Mouse (Mus musculus) gonadal fat pad, adult 2 months (tissue): Measurements from ENCODE around the gene Piezo1. TPM values are rescaled to one million over a fixed set of nuclear protein-coding genes. Genes with fewer than 3 reads are reported as not detected.
A peak's percentile ranks its signal among the peaks of the same experiment; 100 is the strongest.

ENCODE experiments used
- DNase-seq: peaks from one replicate; pipeline ENCODE4 v3.0.0-alpha.2; 2012; ENCODE audit warnings: low read depth
- polyA plus RNA-seq: library from polyadenylated mRNA; depleted of rRNA; stranded (reverse); fragments of >200 nt; gene quantifications from 2 replicates; pipeline ENCODE4 v1.2.3, GENCODE M21; 2012

The Piezo1 gene
- polyA plus RNA-seq, 1 experiment = 161 TPM

DNA sequence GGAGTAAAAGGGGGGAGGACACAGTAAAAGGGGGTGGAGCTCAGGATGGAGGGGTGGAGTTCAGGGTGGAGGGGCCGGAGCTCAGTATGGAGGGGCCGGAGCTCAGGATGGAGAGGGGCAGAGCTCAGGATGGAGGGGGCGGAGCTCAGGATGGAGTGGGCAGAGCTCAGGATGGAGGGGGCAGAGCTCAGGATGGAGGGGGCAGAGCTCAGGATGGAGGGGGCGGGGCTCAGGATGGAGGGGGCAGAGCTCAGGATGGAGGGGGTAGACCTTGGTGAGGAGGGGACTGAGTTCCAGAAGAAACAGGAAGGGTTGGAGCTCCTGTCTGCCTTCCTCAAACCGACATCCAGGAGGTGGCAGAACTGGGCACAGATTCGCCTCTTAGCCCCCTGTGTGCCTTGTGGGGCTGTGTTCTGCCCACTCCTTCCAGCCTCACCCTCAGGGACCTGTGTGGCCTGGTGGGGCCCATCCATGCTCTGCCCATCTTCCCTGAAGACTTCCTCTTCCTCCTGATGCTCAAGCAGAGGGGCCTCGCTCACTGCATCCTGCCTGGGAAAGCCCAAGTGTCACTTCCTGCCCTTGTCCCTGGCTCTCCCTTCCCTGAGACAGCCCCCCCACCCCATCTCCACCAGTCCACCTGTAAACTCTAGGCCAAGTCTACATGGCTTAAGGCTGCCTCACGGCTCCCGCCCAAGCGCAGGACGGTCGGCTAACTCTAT, 54.0 kb downstream of the Piezo1 start:
- no peak for DNase-seq

DNA sequence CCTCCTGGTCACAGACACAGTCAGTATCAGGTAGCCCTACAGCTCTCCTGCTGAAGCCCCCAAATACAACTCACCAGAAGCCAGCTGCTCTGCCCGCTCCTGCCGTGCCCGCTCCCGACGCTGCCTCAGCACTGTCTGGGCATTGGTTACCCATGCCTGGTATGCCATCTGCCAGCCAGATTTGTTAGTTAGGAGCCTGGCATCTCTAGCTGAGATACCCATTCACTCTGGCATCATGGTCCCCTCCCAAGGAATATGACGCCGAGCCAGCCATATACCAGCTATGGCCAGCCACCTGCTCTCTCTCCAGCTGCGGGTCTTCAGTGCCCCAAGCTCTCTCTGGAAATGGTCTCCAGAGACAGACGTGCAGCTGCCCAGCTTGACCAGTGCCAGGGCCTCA, 62.7 kb downstream of the Piezo1 start:
- DNase-seq = no peak

DNA sequence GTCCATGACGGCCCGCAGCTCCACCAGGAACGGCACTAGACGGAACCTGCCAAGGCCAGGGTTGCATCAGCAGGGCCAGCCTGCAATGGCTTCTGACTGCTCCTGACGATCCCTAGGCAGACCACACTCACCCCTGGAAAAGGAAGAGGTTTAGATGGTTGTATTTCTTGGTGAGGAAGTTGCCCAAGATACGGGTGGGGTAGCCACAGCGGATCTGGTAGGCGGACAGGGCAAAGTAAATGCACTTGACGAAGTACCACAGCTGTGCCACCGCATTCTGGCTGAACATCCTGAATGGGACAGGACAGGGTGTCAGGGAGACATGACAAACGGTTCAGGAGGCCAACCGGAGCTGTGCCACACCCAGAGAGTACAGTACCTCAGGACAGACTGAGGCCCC, 66.3 kb downstream of the Piezo1 start:
- no peak for DNase-seq

DNA sequence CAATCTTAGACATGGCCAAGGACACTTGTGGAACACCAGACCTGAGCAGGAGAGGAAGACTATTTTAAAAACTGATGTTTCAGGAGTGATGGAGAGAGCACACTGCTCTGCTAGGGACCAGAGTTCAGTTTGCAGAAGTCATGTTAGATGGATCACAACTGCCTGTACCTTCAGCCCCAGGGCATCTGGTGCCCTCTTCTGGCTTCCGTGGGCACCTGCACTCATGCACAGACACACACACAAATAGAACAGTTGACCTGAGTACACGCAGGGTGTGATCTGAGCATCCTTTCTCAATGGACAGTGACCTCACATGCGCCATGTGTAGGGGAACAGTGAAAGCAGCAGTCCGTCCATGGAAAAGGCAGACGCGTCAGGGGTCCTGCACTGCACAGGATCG, 67.3 kb downstream of the Piezo1 start:
- DNase-seq = no peak

DNA sequence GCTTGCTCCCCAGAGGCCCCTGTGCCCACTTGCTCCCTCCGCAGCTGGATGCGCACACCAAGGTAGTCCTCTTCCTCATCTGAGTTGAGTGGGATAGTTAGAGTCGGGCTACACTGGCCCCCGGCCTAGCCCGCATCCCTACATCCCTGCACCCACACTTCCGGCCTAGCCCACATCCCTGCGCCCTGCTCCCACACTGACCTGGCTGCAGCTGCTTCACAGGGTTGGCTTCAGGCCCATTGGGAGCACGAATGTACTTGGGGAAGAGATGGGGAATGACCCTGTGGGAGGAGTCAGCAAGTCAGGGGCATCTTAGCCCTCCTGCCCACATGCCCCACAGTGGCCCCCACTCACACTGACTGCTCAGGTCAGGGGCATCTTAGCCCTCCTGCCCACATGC, 68.7 kb downstream of the Piezo1 start:
- DNase-seq = no peak

DNA sequence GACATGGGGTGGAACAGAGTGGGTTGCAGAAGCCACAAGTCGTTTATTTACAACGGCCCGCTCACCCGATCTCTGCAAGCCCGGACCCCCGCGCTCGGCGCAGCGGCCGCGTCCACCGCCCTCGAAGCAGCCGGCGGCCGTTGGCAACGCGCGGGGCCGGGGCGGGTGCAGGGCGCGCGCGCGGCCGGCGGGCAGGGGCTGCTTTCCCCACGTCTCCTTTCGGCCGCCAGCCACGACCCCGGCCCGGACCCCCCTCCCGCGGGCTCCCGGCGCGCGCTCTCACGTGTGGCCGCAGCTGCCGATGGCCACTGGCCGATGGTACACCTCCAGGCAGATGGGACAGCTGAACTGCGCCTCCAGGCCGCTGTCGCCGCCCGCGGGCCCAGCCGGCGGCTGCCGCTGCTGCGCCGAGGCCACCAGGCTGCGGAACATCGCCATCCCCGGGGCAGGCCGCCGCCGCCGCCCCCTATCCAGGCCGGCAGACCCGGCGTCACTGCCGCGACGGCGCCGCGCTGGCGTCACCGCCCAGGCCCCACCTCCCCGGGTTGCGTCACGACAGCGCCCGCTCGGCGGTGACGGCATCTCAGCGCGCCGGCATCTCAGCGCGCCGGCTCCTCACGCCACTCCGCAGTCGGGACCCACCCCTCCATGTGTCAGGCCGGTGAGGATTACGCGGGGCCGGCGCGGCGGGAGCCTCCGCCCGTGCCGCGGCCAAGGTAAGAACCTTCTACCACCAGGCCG, 75.4 kb downstream of the Piezo1 start, which contains the start of the genes Rnf166 and Ctu2:
Rnf166 (minus strand) TSS at position 485 of the 741 bp plus-strand sequence.
Ctu2 (plus strand) TSS at position 564 of the 741 bp plus-strand sequence.
- DNase-seq = no peak

DNA sequence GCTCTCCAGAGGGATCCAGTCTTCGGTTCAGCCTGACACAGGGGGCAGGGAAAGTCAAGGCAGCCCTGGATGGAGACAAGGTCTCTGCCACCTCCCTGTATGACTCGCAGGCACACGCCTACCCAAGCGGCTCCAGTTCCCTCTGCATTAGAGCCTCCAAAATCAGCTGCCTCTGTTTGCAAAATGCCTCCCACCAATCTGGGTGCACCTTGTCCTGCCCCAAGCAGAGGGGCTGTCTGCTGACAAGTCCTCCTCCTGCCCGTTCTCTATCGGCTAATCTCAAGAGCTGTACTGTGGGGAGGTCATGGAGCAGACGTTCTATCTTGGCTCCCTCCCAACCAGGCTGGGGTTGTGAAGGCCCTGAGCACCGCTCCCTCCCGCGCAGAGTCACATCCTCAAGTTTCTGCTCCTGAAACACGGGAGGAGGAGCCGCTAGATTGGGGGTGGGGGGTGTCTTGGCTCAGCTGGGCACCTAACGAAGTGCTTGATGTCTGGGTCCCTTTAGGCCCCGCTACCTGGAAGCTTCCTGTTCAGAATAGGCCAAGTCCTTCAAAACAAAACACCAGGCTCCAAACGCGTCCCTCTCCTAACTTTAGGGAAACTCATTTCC, 76.1 kb downstream of the Piezo1 start:
- DNase-seq = no peak

DNA sequence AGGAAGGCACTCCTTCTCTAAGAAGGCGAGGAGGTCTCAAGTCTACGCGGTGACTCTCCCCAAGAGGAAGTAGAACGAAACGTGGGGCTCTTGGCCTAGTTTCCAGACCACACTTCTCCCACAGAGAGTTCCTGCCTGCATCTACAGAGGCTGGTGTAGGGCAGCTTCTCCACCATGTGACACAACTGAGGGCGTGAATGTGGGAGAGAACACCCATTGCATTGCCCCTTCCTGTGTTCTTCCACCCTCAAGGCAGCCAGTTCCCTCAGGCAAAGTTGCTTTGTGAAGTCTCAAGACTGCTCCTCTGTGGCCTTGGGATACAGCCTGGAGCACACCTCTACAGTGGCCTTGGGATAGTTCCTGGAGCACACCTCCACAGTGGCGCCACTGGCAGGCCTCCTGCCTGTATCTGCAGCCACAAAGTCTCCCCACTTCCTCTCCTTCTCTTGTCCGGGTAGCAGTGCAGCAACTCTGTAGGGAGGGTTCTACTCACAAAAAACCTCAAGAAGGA, 77.2 kb downstream of the Piezo1 start:
- no peak for DNase-seq

DNA sequence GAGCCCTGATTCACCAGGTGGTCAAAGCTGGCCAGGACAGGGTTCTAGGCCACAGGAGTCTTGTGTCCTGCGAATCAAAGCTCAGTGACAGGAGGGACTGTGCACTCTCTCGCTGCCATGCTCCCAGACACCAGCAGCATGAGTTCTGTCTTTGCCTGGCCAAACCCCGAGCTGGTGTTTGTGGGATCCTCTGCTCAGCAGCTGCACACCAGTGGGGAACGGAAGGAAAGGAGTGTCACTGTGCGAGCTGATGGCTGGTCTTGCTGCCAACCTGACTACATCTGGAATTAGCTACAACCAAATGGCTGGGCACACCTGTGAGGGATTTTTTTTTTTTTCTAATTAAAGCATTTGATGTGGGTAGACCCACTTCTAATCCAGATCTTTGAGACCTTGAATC, 80.4 kb downstream of the Piezo1 start:
- DNase-seq = no peak

DNA sequence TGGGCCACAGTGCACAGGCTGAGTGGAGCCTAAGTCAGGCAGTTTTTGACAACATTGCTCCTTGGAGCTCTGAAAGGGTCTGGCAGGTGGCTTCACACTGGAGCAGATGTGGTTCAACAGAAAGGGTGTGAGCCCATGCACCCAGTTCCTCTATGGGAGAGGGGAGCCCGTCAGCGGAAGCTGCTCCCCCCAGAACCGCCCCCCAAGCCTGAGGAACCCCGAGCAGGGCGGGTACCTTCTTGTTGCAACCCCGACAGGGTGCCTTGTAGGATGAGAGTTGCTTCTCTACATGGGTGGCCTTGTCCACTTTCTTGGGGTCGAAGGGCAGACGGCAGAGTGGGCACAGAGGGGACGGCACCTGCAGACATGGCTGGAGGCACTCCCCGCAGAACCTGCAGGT, 81.2 kb downstream of the Piezo1 start:
- DNase-seq = no peak

DNA sequence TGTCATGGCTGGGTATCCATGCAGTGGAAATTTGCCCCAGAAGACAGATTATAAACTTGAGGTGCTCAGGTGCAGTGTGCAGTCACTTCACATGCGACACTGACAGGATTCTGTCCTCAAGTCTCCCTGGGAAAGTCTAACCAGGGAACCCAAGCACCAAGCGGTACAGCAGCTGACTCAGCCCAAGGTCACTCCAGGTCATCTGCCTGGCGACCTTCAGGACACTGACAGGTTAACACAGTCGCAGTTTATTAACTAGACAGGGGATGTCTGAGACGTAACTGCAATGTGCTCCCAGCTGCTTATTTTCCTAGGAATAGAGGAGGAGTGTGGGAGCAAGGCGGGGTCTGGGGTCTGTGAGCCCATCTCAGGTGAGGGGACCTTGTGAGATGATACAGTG, 81.7 kb downstream of the Piezo1 start:
- DNase-seq = no peak

DNA sequence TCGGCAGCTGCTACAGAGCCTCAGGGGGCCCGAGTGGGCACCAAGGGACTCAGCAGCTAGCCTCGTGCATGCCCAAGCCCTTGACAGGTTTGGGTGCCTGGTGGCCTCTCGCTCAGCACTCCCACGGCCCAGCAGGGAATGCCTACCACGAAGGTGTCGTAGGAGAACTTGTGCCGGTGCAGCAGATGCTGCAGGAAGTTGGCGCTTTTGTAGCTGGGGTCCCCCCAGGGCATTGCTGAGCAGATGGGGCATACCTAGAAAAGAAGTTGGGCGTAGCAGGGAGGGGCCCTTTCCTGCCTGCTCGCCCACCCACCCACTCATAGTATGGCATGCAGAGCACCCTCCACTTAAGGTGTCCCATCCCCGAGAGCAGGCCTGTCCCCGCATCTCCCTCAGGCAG, 83.3 kb downstream of the Piezo1 start:
- DNase-seq = no peak

DNA sequence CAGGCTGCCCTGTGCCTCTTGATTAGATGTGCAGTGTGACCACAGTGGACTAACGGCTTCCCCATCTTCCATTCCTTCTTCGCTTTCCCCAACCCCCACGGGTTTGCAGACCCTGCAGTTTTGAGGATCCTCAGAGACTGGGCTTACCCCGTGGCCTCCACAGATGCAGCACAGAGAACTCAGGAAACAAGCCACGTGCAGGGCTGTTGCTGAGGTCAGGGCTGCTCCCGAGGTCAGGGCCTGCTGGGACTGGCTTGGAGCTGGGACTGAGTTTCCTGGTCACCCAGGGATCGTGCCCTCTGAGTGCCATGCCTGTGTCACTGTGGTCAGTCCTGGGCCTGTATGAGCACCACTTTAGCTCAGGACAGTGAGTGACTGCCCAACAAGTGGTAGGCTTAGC, 86.1 kb downstream of the Piezo1 start:
- no peak for DNase-seq

DNA sequence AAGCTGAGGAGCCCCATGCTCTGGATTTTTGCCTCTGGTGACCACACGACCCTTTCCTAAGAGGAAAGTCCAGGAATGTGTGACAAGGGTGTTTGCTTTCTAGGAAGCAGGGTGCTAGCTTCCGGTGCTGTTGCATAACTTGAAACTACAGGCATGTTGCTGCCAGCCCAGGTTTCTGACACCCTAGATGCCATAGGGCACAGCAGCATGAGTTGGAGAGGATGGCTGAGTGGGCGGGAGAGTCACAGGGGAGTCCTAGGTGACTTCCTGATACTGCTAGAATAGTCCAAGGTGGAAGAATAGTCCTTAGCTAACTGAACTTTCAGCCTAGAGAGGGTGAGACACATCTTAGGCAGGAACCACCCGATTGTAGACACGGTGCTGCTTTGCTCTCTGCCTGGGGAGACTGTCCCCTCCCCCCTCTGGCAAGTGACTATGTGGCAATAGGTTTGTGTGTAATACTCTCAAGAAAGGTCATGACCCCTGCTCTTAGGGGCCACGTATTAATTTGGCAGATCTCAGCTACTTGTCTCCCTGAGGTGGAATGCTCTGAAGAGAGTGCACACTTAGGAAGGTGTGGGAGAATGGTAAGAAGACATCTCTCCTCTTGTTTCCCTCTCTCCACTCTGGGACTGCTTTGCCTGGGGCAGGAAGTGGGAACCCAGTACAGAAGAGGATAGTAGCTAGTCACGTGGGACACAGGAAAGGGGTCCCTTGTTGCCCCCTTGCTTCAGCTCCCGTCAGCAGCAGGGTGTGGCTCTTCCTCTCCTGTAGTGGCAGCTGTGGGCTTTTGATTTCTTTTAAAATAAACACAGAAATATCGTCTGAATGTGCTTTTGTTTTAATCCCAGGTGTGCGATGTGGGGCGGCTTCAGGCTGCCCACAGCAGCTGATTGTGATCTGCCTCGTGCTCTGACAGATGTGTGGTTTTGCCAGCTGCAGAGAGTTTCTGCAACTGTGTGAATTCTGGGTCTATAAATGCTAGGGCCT, 87.2 kb downstream of the Piezo1 start:
- no peak for DNase-seq

DNA sequence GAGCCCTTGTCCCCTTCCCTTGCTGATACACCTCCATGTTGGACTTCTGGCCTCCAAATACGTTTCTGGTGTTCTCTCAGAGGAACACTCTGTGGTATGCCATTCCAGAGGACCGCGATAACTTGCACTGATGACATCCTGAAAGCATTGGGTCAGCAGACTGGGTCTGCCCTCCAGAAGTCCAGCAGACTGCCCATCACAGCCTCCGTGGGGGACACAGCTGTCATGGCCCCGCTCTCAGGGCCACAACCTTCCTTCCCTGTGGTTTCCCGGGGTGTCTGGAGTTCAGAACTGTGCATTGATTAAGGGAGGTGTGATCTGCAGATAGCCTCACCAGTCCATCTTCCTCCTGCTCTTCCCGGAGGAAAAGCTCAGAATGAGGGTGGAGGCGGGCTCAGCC, 88.6 kb downstream of the Piezo1 start:
- DNase-seq = no peak

DNA sequence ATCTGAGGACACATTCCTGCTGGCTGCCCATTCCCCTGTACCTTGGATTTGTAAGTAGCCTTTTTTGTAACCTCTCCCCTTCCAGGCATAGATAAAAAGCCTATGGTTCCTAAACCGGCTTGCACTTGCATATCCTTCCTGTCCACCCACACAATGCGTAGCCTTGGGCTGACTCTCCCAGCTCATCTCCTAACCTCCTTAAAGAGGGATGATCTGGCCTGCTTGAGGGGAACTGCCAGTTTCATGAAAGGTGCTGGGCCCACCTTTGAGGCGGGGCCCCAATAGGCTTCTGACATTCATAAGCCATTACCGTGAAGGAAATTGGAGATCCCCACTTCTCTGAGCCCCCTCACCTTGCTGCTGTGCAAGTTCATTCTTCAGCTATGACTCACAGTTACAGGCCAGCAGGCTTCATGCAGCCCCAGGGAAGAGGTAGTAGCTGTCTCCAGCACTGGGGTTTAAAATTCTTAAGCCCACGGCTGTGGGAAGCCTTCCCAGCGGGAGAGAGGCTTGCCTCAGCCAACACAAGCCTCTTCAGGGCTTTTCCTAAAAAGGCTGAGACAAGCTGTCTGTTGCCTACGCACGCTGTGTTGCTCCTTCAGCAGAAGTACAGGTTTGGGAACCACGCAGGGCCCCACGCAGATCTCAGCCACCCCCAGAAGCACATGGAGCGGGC, 89.5 kb downstream of the Piezo1 start:
- DNase-seq = peak; percentile 95

DNA sequence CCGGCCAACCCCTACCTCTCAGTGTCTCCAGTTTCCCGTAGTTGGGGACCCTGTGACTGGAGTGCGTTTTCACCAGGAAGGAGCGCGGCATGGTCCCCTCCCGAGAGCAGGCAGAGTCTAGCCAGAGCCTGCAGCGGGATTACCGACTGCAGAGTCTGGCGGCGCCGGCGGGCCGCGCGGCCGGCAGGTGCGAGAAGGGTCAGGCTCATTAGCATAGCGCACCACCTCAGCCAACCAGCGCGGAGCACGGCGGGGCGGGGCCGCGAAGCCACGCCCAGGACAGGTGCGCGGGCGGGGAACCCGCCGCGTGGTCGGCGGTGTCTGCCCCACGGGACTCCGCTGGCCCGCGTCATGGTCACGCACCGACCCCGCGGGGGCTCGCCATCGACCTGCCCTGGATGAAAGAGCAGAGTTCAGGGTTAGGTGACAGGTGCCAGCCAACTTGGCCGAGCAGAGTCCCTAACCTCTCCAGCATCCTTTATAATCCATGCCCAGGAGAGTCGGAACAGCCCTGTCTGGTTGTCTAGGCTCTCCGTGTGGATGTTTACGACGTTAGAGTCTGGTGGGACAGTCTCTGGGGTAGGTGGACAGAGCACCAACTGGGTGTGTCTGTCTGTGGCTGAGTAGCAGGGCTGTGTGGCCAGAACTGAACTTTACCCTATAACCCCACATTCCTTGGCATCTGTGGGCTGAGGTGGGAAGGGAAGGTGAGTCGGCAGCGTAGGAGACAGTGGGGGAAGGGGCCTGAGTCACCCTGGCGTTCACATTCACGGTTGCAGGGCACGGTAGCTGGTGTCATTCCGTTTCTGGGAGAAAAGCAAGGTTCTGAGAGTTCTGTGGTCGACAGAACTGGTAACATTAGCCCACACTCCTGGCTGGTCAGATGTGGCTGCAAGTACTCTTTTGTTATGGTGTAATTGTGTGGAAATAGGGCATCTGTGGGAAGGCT, 90.3 kb downstream of the Piezo1 start, which contains the start of gene Snai3:
Snai3 (minus strand) TSS at position 210 of the 949 bp plus-strand sequence.
- no peak for DNase-seq

DNA sequence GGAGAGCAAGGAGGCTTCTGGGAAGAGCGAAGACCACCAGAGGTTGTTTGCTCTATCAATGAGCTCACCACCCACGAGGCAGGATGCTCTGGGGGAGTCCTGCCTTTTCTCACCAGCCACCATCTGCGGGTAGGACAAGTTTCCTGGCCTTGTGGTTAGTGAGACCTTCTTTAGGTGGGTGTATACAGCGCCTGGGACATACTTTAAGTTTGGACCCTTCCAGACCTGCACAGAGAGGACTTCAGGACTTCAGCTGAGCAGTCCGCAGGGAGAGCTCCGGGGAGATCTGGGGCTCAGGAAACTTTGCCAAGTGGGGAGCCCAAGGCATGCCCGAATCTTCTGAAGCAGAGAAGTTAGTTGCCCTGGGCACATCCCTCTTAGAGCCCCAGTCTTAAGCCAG, 91.1 kb downstream of the Piezo1 start:
- DNase-seq = no peak

DNA sequence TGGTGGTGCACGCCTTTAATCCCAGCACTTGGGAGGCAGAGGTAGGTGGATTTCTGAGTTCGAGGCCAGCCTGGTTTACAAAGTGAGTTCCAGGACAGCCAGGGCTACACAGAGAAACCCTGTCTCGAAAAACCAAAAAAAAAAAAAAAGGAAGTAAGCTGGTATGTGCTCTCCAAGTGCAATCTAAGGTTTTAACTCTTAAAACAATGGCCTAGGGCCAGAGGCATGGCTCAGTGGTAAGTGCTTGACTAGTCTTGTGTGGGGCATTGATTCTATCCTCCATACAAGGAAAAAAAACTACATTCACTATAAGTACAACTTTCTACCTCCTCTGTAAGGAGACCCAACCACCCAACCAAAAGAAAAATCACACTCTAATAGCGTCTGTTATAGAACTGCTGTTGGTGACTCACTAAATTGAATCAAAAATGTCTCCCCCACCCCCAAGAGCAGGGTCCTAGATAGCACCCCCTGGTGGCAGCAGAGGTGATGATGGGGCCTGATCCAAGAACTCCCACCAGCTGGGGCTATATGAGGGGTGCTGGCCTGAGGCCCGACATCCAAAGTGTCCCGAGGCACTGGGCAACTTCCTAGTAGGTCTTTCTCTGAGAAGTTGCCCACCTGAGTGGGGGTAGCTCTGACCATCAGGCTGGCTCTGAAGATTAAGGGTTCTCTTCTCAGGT, 91.8 kb downstream of the Piezo1 start:
- DNase-seq = no peak
